Mouse (Mus musculus) liver, adult 2 months (tissue): ENCODE data around the gene Ints1.

Experiments
- CTCF ChIP-seq: fragments of 200-500 bp; IDR thresholded peaks from 2 replicates; pipeline ENCODE4 v1.5.1; 2011; ENCODE audit warnings: low read depth, low read length, control low read depth
- POLR2A ChIP-seq: fragments of 200-500 bp; IDR thresholded peaks from 2 replicates; pipeline ENCODE4 v1.6.1; 2011; ENCODE audit warnings: low read length, control low read depth; ENCODE audit not compliant: insufficient read depth; ENCODE audit errors: extremely low read depth

DNA sequence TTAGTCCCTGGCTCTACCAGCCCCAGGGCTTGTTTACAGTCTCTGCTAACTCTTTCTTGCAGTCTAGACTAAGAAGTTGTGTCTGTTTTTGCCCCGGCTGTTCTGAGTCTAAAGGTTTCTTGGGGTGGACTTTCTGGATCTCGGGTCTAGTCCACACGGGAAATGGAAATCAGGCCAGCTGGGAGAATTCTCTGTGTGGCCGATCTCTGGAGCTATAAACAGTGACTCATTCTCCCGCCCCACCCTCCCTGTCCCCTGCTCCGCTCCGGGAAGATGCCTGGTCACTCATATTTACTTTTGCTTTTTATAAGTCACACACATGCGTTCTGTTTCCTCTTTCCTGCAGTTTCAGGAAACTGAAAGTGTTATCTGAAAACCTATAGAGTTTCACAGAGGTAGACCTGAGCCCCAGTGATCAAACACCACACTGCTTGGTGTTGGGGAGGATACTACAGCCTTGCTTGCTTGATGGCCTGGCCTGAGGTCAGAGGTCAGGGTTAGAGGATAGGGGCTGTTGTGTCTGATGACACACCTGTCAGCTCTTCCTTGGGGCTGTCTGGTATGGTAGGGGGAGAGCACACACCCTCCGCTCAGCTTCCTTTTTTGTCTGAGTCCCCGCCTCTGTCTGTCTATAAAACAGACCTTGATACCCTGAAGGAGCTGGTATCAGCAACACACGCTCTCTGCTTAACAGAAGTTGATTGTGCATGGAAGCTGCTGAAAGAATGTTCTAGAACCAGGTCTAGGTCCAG is 18.0 kb upstream of the Ints1 start:
- no peak for TF ChIP-seq POLR2A
- no peak for TF ChIP-seq CTCF
